Mouse (Mus musculus): Measurements from ENCODE around the gene Pilrb2. TPM values are rescaled to one million over a fixed set of nuclear protein-coding genes. Genes with fewer than 3 reads are reported as not detected.

The Pilrb2 gene
- polyA plus RNA-seq, 1 experiment: 2.3 TPM

- DNase-seq: no peak
- TF ChIP-seq CTCF (conservative IDR thresholded peaks at IDR 0.05; ENCODE audit: insufficient read depth, insufficient read length, low read depth, low read length) (no peak), POLR2A (IDR thresholded peaks at IDR 0.05; ENCODE audit: low read depth, low read length) (no peak)
- Histone ChIP-seq H3K4me3 (ENCODE audit: insufficient read depth, low read depth, low read length) (no peak overlapping the region), H3K4me1 (ENCODE audit: control insufficient read depth, insufficient read depth, low read length) (no peaks in the 10 kb centered on the region), H3K36me3 (ENCODE audit: control insufficient read depth, insufficient read depth, low read length) (no peaks in the 10 kb centered on the region), H3K27me3 (replicated peaks; ENCODE audit: control insufficient read depth, insufficient read depth, low read length) (no peaks in the 10 kb centered on the region), H3K27ac (ENCODE audit: insufficient read depth, low read depth, low read length) (no peak overlapping the region)
- WGBS: 60% methylated on average over 4 of the region's 4 CpGs
Measured at GRCm38 (mm10) chr5:137817466-137818222, 54.0 kb downstream of the Pilrb2 start.

Other genes starting within 250 kb of the Pilrb2 start
- 0.20 and 0.41 TPM in 2 replicates for gene Fbxo24, start 242.8 kb downstream of the Pilrb2 start, polyA plus RNA-seq (2012; rRNA removed)
- 39.4 and 45.5 TPM in 2 replicates for gene Lrch4, start 242.7 kb downstream of the Pilrb2 start, polyA plus RNA-seq (2012; rRNA removed)
- gene Gm20605, start 242.6 kb downstream of the Pilrb2 start, polyA plus RNA-seq (2012; rRNA removed): 12.2 and 19.8 TPM in 2 replicates
- 61.1 and 77.6 TPM in 2 replicates for gene Sap25, start 230.5 kb downstream of the Pilrb2 start, polyA plus RNA-seq (2012; rRNA removed)
- gene Irs3, start 226.1 kb downstream of the Pilrb2 start, polyA plus RNA-seq (2012; rRNA removed): 4.2 and 4.4 TPM in 2 replicates
- 36.5 and 48.1 TPM in 2 replicates for gene Agfg2, start 187.1 kb downstream of the Pilrb2 start, polyA plus RNA-seq (2012; rRNA removed)
- 3.1 and 4.1 TPM in 2 replicates for gene Nyap1, start 130.2 kb downstream of the Pilrb2 start, polyA plus RNA-seq (2012; rRNA removed)
- gene Tsc22d4, start 126.1 kb downstream of the Pilrb2 start, polyA plus RNA-seq (2012; rRNA removed): 71.2 and 78.4 TPM in 2 replicates
- gene Ppp1r35, start 93.0 kb downstream of the Pilrb2 start, polyA plus RNA-seq (2012; rRNA removed): 30.6 and 36.6 TPM in 2 replicates
- 41.0 and 42.9 TPM in 2 replicates for gene Mepce, start 84.2 kb downstream of the Pilrb2 start, polyA plus RNA-seq (2012; rRNA removed)
- gene Zcwpw1, start 84.0 kb downstream of the Pilrb2 start, polyA plus RNA-seq (2012; rRNA removed): 1.6 and 2.5 TPM in 2 replicates
- gene Pilra, start 35.5 kb downstream of the Pilrb2 start, polyA plus RNA-seq (2012; rRNA removed): 1.5 and 2.5 TPM in 2 replicates
- gene Pilrb1, start 13.7 kb downstream of the Pilrb2 start, polyA plus RNA-seq (2012; rRNA removed): 1.3 and 1.5 TPM in 2 replicates
- gene Cyp3a13, start 49.8 kb upstream of the Pilrb2 start, polyA plus RNA-seq (2012; rRNA removed): 0.22 and 0.31 TPM in 2 replicates
- 0.05 and 0.20 TPM in 2 replicates for gene Gjc3, start 91.3 kb upstream of the Pilrb2 start, polyA plus RNA-seq (2012; rRNA removed)
- gene Azgp1, start 109.7 kb upstream of the Pilrb2 start, polyA plus RNA-seq (2012; rRNA removed): 5.1 and 5.3 TPM in 2 replicates
- gene Smok3a, start 149.4 kb upstream of the Pilrb2 start, polyA plus RNA-seq (2012; rRNA removed): not detected in 2 replicates
- gene Smok3b, start 149.6 kb upstream of the Pilrb2 start, polyA plus RNA-seq (2012; rRNA removed): not detected in 2 replicates
- not detected in 2 replicates for gene Smok3c, start 181.4 kb upstream of the Pilrb2 start, polyA plus RNA-seq (2012; rRNA removed)
- 8.3 and 10.2 TPM in 2 replicates for gene Zkscan1, start 213.3 kb upstream of the Pilrb2 start, polyA plus RNA-seq (2012; rRNA removed)
- 9.8 and 10.9 TPM in 2 replicates for gene Zscan21, start 245.1 kb upstream of the Pilrb2 start, polyA plus RNA-seq (2012; rRNA removed)

Data from kidney, adult 2 months (tissue).